Mouse (Mus musculus) cerebellum, postnatal 25 days (tissue): ENCODE measurements around the gene Bbx.
A peak's percentile ranks its signal among the peaks of the same experiment; 100 is the strongest.

Experiments
- DNase-seq, 2 experiments: peaks; one replicate each; pipeline ENCODE4 v3.0.0; 2021; ENCODE audit warnings: mixed read lengths in 2 of 2

The Bbx gene

DNA sequence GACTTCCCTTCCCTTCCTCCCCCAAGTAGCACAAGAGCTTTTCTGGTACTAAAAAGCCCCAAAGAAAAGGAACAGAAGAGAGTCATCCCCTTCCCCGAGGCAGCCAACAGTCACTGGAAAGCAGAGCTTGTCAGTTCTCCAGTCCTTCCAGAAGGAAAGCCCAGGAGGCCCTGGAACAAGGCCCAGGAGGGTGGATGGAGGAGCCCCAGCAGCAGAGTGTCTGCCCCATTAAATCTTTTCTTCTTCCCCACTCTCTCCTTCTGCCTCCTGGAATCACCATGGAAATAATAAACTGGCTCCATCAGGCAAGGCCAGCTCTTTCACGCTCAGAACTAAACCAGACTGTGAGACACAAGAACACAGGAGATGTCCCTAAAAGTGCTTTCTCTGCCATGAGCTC lies 284.3 kb downstream of the Bbx start:
- peak; percentile 38 to 66 for DNase-seq
